Mouse (Mus musculus) hematopoietic stem cell, adult 5-6 weeks (primary cell): ENCODE data around the gene Samd10. TPM values are rescaled to one million over a fixed set of nuclear protein-coding genes. Genes with fewer than 3 reads are reported as not detected.

ENCODE experiments used
- ATAC-seq, 2 experiments: fragments of 125-278 bp in 1 of 2; replicated peaks in 1 of 2; 2 replicates each; pipeline ENCODE4 v1.8.0; 2016 to 2017; ENCODE audit warnings: inconsistent platforms in 2 of 2, mild to moderate bottlenecking in 2 of 2, moderate number of reproducible peaks in 2 of 2, low read depth in 1 of 2, moderate TSS enrichment in 1 of 2; ENCODE audit not compliant: low FRiP score in 2 of 2, poor library complexity in 2 of 2, severe bottlenecking in 2 of 2, insufficient read depth in 1 of 2, low TSS enrichment in 1 of 2
- total RNA-seq: library from RNA; stranded (forward); fragments of 172-1452, 232-1000 nt; gene quantifications from 2 replicates; pipeline ENCODE4 v1.2.3, GENCODE M21; 2017

Samd10 gene
- total RNA-seq, 1 experiment from 2014 or later: 9.2 TPM

- ATAC-seq: peak; percentile 65 to 81
Measured at GRCm38 (mm10) chr2:181568272-181569008, 30.6 kb downstream of the Samd10 start.

GRCm38 (mm10) chr2:181567338-181567737, 31.7 kb downstream of the Samd10 start:
- no peak for ATAC-seq

GRCm38 (mm10) chr2:181553772-181554171, 45.2 kb downstream of the Samd10 start:
- ATAC-seq: peak in 1 of 2 experiments; percentile 74; a peak in 1 of 4 replicates

GRCm38 (mm10) chr2:181550233-181550632, 48.8 kb downstream of the Samd10 start:
- no peak for ATAC-seq

GRCm38 (mm10) chr2:181548682-181549081, 50.3 kb downstream of the Samd10 start:
- ATAC-seq: no peak

GRCm38 (mm10) chr2:181548227-181548626, 50.8 kb downstream of the Samd10 start:
- peak in 1 of 2 experiments; percentile 26; a peak in 2 of 4 replicates for ATAC-seq

- no peak for ATAC-seq
Measured at GRCm38 (mm10) chr2:181546142-181546541, 52.9 kb downstream of the Samd10 start.

Other genes with a start within 250 kb of the Samd10 start
- gene Zgpat, start 234.3 kb downstream of the Samd10 start, total RNA-seq: 48.8 and 55.8 TPM in 2 replicates
- 54.9 and 75.9 TPM in 2 replicates for gene Arfrp1, start 233.8 kb downstream of the Samd10 start, total RNA-seq
- gene Lime1, start 219.1 kb downstream of the Samd10 start, total RNA-seq: 32.4 and 36.1 TPM in 2 replicates
- 1.3 and 6.0 TPM in 2 replicates for gene Zbtb46, start 139.8 kb downstream of the Samd10 start, total RNA-seq
- not detected in 2 replicates for gene Abhd16b, start 106.0 kb downstream of the Samd10 start, total RNA-seq
- gene Tpd52l2, start 102.1 kb downstream of the Samd10 start, total RNA-seq: 118 and 129 TPM in 2 replicates
- gene Dnajc5, start 78.7 kb downstream of the Samd10 start, total RNA-seq: 36.9 and 43.1 TPM in 2 replicates
- 66.1 and 82.4 TPM in 2 replicates for gene Uckl1, start 14.3 kb downstream of the Samd10 start, total RNA-seq
- gene Prpf6, start 7.3 kb downstream of the Samd10 start, total RNA-seq: 74.3 and 120 TPM in 2 replicates
- gene Zfp512b, start 6.4 kb downstream of the Samd10 start, total RNA-seq: 17.1 and 40.2 TPM in 2 replicates
- not detected in 2 replicates for gene Gm29797, start 57.8 kb upstream of the Samd10 start, total RNA-seq
- 0.25 TPM in 1 of 2 replicates, not detected in the other for gene Sox18, start 72.4 kb upstream of the Samd10 start, total RNA-seq
- 9.1 and 22.7 TPM in 2 replicates for gene Tcea2, start 81.1 kb upstream of the Samd10 start, total RNA-seq
- 89.7 and 90.4 TPM in 2 replicates for gene Rgs19, start 94.8 kb upstream of the Samd10 start, total RNA-seq
- gene Lkaaear1, start 99.2 kb upstream of the Samd10 start, total RNA-seq: not detected in 2 replicates
- gene Oprl1, start 115.8 kb upstream of the Samd10 start, total RNA-seq: 0.75 TPM in 1 of 2 replicates, not detected in the other
- not detected in 2 replicates for gene Myt1, start 164.1 kb upstream of the Samd10 start, total RNA-seq
- gene Pcmtd2, start 238.6 kb upstream of the Samd10 start, total RNA-seq: 59.8 and 60.1 TPM in 2 replicates